Mouse (Mus musculus): ENCODE measurements at regions not wholly inside any gene's neighbourhood (a gene's known extent, or its start where the extent isn't known, plus 50 kb on each side); places are given as distances from the start of the nearest gene placed in this dataset.

DNA sequence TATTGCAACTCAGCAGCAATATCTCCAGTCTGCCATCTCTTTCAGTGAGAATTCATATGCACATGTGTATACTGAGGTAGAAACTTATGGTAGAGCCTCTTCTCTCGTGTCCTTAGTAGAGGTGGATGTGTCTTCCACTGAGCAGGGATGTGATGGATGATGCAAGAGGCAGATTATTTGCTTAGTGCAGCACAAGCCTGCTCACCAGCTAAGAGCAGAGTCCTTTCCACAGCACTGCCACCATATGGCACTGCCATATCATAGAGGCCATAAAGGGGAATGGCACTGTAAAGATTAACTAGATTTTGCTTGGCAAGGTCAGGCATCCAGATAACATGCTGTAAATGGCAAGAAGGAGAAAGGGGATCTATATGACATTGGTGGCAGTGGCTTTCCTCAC, 117.6 kb upstream of the Cdkn2b start:
- no peak for ATAC-seq (ENCODE audit: low FRiP score, low read depth)
- H3K4me3 ChIP-seq (replicated peaks; ENCODE audit: low read length): no peak overlapping the region
- no peak for DNase-seq (ENCODE audit: low spot score)
- H3K27me3 ChIP-seq (ENCODE audit: control insufficient read depth, insufficient read depth, low read length): no peaks in the 10 kb centered on the region
- H3K9me3 ChIP-seq (ENCODE audit: control insufficient read depth, low read length): no peaks in the 10 kb centered on the region
- peaks cover 11% of the 10 kb centered on the region; the same call in 1 of the 2 replicates for H3K4me1 ChIP-seq (ENCODE audit: control insufficient read depth, insufficient read depth, low read length)
- no peak overlapping the region for H3K27ac ChIP-seq (replicated peaks; ENCODE audit: low read depth, low read length)
- H3K9ac ChIP-seq (ENCODE audit: low read depth, low read length, severe bottlenecking): no peak overlapping the region
- no peaks in the 10 kb centered on the region for H3K36me3 ChIP-seq (ENCODE audit: control insufficient read depth, insufficient read depth, low read length)
- WGBS: 61% methylated on average over 1 of the region's 1 CpGs
- no peak for TF ChIP-seq POLR2A (IDR thresholded peaks at IDR 0.05; ENCODE audit: borderline replicate concordance, extremely low read depth, insufficient read depth, insufficient read length)
- no peak overlapping the region for H3K4me2 ChIP-seq (replicated peaks; ENCODE audit: low read depth, low read length, severe bottlenecking)

DNA sequence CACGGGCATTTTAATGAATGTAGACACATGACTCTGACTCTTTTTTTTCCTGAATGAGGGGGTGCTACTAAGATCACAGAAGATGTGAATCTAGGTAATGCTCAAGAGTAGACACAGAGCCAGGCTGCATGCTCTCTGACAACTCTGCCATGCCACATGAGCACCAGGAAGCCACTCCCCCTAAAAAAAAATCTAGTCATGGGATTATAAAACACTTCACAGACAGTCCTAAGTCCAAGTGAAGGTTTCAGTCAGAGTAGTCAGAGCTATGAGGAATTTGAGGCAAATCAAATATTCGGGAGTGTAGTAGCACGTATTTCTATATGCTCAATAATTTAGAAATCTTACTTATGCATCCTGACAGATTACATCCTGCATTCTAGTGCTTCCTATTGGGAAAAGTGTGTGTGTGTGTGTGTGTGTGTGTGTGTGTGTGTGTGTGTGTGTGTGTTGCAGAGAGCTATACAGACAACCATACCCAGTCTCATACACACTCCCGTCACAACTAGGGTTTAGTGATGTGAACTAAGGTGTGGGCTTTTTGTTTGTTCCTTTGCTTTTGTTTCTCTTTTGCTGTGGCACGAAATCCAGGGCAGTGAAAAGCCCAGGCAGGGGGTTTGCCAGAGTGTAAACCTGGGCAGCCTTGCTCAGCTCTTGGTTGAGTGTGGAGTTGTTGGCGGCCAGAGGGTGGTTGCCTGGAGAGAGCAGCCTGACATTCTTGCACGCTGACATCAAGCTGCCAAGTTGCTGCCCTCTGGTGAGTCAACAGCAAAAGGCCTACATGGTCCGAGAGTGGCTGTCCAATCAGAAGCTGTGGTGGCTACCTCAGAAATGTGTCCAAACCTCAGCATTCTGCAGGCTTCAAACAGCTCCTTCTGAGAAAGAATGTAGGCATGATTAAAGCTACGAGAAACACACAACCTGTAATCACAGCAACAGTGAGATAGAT, 116.8 kb upstream of the Cdkn2b start:
- peak; percentile 81 for ATAC-seq (ENCODE audit: low FRiP score, low read depth)

DNA sequence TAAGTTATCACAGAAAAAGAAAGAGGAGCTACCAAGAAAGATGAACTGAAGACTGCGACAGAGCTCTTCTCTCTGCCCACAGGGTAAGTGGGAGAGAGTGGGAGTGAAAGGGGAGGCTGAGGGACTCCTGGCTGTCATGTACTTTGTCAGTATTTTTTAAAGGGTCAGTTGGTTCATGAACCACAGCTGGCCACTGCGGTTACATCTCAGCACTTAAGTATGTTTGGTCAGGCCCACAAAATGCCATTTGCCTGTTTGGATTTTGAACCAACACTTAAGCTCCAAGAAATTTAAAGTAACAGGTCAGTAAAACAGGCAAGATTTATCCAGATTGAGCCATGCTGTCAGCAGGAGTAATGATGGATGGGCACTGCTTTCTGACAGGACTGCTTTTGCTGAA, 115.1 kb upstream of the Cdkn2b start:
- H3K9ac ChIP-seq (ENCODE audit: low read depth, low read length, severe bottlenecking): no peak overlapping the region
- no peaks in the 10 kb centered on the region for H3K36me3 ChIP-seq (ENCODE audit: control insufficient read depth, insufficient read depth, low read length)
- TF ChIP-seq POLR2A (IDR thresholded peaks at IDR 0.05; ENCODE audit: borderline replicate concordance, extremely low read depth, insufficient read depth, insufficient read length): no peak
- 71% methylated on average over 2 of the region's 2 CpGs for WGBS
- H3K4me1 ChIP-seq (ENCODE audit: control insufficient read depth, insufficient read depth, low read length): peaks cover 11% of the 10 kb centered on the region; the same call in 1 of the 2 replicates
- DNase-seq (ENCODE audit: low spot score) (no peak), ATAC-seq (ENCODE audit: low FRiP score, low read depth) (no peak)
- no peak overlapping the region for H3K4me2 ChIP-seq (replicated peaks; ENCODE audit: low read depth, low read length, severe bottlenecking)
- H3K27me3 ChIP-seq (ENCODE audit: control insufficient read depth, insufficient read depth, low read length): no peaks in the 10 kb centered on the region
- H3K27ac ChIP-seq (replicated peaks; ENCODE audit: low read depth, low read length): no peak overlapping the region
- H3K4me3 ChIP-seq (replicated peaks; ENCODE audit: low read length): no peak overlapping the region
- no peaks in the 10 kb centered on the region for H3K9me3 ChIP-seq (ENCODE audit: control insufficient read depth, low read length)

More for the DNA sequence above, 116.8 kb upstream of the Cdkn2b start:
- no peaks in the 10 kb centered on the region for H3K36me3 ChIP-seq (ENCODE audit: control insufficient read depth, insufficient read depth, low read length)
- no peak overlapping the region for H3K4me3 ChIP-seq (replicated peaks; ENCODE audit: low read length)
- no peak overlapping the region for H3K27ac ChIP-seq (replicated peaks; ENCODE audit: low read depth, low read length)
- peaks cover 11% of the 10 kb centered on the region; the same call in 1 of the 2 replicates for H3K4me1 ChIP-seq (ENCODE audit: control insufficient read depth, insufficient read depth, low read length)
- no peaks in the 10 kb centered on the region for H3K27me3 ChIP-seq (ENCODE audit: control insufficient read depth, insufficient read depth, low read length)
- no peak overlapping the region for H3K4me2 ChIP-seq (replicated peaks; ENCODE audit: low read depth, low read length, severe bottlenecking)
- no peak for TF ChIP-seq POLR2A (IDR thresholded peaks at IDR 0.05; ENCODE audit: borderline replicate concordance, extremely low read depth, insufficient read depth, insufficient read length)
- no peak overlapping the region for H3K9ac ChIP-seq (ENCODE audit: low read depth, low read length, severe bottlenecking)
- H3K9me3 ChIP-seq (ENCODE audit: control insufficient read depth, low read length): no peaks in the 10 kb centered on the region
- peak; percentile 55 for DNase-seq (ENCODE audit: low spot score)
- WGBS: 43% methylated on average over 9 of the region's 9 CpGs

DNA sequence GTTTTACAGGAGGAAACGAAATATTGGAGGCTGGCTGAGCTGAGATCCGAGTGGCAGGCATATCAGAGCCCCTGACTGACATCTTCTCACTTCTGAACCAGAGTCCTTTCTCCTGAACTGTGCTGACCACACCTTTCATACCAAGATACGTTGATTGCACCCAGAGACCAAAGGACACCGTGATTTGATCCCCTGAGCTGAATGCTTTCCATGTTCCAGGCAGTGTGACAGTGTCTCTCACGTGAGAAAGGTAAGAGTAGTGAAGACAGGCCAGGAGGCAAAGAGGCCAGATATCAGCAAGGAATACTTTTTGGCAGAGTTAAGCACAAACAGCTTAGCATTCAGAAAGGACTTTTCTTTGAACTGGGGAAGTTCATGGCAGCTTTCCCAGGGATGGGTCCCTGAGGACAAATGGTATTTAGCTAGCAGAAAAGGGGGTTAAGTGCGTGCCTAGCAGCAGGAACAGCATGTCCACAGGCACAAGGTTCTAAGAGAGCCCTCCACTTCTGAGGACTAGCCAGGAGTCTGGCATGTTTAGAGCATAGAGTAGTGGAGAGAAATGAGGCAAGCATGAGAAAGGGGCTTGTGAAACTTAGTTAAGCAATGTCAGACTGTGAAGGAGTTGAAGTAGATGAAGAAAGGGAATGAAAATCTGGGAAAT, 111.0 kb upstream of the Cdkn2b start:
- ATAC-seq (ENCODE audit: low FRiP score, low read depth) (peak; percentile 39; the same call in 1 of the 2 replicates), DNase-seq (ENCODE audit: low spot score) (peak; percentile 86)
- WGBS: 46% methylated on average over 6 of the region's 6 CpGs
- no peaks in the 10 kb centered on the region for H3K36me3 ChIP-seq (ENCODE audit: control insufficient read depth, insufficient read depth, low read length)
- H3K27me3 ChIP-seq (ENCODE audit: control insufficient read depth, insufficient read depth, low read length): no peaks in the 10 kb centered on the region
- no peak overlapping the region for H3K27ac ChIP-seq (replicated peaks; ENCODE audit: low read depth, low read length)
- no peak overlapping the region for H3K4me3 ChIP-seq (replicated peaks; ENCODE audit: low read length)
- no peaks in the 10 kb centered on the region for H3K4me1 ChIP-seq (ENCODE audit: control insufficient read depth, insufficient read depth, low read length)
- no peak for TF ChIP-seq POLR2A (IDR thresholded peaks at IDR 0.05; ENCODE audit: borderline replicate concordance, extremely low read depth, insufficient read depth, insufficient read length)
- H3K9ac ChIP-seq (ENCODE audit: low read depth, low read length, severe bottlenecking): no peak overlapping the region
- H3K4me2 ChIP-seq (replicated peaks; ENCODE audit: low read depth, low read length, severe bottlenecking): no peak overlapping the region
- H3K9me3 ChIP-seq (ENCODE audit: control insufficient read depth, low read length): no peaks in the 10 kb centered on the region; the same call in 1 of the 2 replicates

DNA sequence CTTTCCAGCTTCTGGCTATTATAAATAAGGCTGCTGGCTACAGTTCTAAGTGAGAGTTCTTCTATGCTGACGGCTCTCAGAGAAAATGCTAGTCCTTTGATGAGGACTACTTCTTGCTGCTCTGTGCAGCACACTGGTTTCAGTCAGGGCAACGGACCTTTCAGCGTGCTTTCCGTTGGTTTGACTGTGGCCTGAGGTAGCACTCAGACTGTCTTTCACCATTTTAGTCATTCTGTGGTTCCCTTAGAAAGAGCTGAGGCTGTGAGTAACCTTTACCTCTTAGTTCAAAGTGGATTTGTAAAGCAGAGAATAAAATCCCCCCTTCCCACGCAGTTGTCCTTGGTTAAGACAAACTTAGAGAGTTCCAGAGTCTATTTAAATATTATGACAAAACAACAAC, 110.0 kb upstream of the Cdkn2b start:
- Histone ChIP-seq H3K27ac (replicated peaks; ENCODE audit: low read depth, low read length) (no peak overlapping the region), H3K4me2 (replicated peaks; ENCODE audit: low read depth, low read length, severe bottlenecking) (no peak overlapping the region), H3K9me3 (ENCODE audit: control insufficient read depth, low read length) (no peaks in the 10 kb centered on the region; the same call in 1 of the 2 replicates), H3K4me3 (replicated peaks; ENCODE audit: low read length) (no peak overlapping the region), H3K9ac (ENCODE audit: low read depth, low read length, severe bottlenecking) (no peak overlapping the region), H3K4me1 (ENCODE audit: control insufficient read depth, insufficient read depth, low read length) (no peaks in the 10 kb centered on the region), H3K36me3 (ENCODE audit: control insufficient read depth, insufficient read depth, low read length) (no peaks in the 10 kb centered on the region), H3K27me3 (ENCODE audit: control insufficient read depth, insufficient read depth, low read length) (no peaks in the 10 kb centered on the region)
- 83% methylated on average over 5 of the region's 5 CpGs for WGBS
- DNase-seq (ENCODE audit: low spot score) (no peak), ATAC-seq (ENCODE audit: low FRiP score, low read depth) (no peak)
- no peak for TF ChIP-seq POLR2A (IDR thresholded peaks at IDR 0.05; ENCODE audit: borderline replicate concordance, extremely low read depth, insufficient read depth, insufficient read length)
